Mouse (Mus musculus): ENCODE data around the gene Rnf181.

DNA sequence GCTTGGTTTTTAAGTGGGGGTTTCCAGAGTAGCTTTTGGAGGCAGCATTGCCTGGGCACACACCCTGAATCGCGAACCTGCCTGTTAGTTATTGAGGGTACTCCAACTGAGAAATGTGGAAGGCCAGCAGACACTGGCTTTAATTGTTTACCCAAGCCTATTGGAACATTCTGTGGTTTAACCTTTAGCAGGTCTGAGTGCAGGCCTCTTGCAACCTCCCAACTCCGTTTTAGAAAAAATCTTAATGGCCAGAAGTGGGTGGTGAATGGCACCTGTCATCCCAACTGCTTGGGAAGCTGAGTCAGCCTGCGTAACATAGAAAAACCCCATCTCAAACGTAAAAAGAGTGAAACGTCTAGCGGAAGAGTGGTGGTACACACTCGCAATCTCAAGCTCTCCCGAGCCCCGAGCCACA is 30.1 kb upstream of the Rnf181 start:
- TF ChIP-seq POLR2A (IDR thresholded peaks at IDR 0.05; ENCODE audit: low read depth, low read length) = no peak
- TF ChIP-seq CTCF (IDR thresholded peaks at IDR 0.05; ENCODE audit: extremely low read depth, insufficient read depth, insufficient read length, insufficient replicate concordance) = no peak

Measured in spleen, adult 2 months (tissue).